Mouse (Mus musculus) left cerebral cortex, postnatal 4 days (tissue): ENCODE measurements at regions not wholly inside any gene's neighbourhood (a gene's known extent, or its start where the extent isn't known, plus 50 kb on each side); places are given as distances from the start of the nearest gene placed in this dataset.

Experiments used
- DNase-seq: peaks from one replicate; pipeline ENCODE4 v3.0.0-alpha.2; 2022
- intact Hi-C: fragments of 180-260 bp; cut with DNase I; formaldehyde crosslinking; loops from one replicate; pipeline ENCODE4 v1.15.1; 2025

DNA sequence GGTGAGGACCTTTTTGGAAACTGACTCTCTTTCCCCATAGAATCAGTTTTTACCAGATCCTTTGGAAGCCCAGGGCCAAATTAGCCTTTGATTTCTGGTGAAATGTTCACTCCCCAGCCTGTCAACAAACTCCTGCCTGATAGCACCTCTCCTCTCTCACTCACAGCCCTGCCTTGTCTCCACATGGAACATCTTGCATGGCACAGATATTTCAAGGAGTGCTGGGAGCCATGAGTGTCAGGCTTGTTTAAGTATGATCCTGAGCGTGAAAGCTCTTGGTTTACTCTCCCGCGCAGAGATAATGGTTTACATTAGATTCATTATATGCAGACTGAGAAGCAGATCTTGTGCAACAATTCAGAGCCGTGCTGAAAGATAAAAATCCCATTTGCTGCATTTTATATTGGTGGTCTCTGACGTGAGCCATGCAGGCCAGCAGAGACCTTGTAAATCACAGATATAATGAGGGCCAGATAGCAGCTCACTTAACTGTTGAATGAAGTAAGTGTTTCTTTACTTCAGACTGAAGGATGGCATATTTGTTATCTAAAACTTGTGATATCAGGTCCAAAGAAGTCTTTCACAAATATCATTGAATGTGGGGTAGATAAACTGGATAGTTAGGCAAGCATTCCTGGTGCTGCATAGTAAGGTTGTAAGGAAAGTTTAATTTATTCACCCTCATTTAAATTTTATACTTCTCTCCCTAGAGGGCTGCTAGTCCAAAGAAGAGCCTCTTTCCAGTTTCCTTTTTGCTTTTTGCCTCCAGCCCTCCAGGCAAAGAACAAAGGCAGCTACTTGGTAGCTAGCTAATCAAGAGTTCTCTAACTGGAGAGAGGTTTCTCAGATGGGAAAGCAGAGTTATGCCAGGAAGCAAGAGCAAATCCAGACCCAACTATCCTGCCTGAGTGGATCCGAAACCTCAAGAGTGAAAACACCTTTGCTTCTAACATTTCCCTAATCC, 81.8 kb downstream of the Tbx18 start:
- DNase-seq, result no peak
- intact Hi-C loops, result no loop called here

GRCm38 (mm10) chr9:87648317-87648716, 82.7 kb downstream of the Tbx18 start:
- no peak for DNase-seq
- intact Hi-C loops, result no loop called here

- DNase-seq, result no peak
- intact Hi-C loops, result no loop called here
These were observed 86.0 kb downstream of the Tbx18 start for GRCm38 (mm10) chr9:87645032-87645431.

DNA sequence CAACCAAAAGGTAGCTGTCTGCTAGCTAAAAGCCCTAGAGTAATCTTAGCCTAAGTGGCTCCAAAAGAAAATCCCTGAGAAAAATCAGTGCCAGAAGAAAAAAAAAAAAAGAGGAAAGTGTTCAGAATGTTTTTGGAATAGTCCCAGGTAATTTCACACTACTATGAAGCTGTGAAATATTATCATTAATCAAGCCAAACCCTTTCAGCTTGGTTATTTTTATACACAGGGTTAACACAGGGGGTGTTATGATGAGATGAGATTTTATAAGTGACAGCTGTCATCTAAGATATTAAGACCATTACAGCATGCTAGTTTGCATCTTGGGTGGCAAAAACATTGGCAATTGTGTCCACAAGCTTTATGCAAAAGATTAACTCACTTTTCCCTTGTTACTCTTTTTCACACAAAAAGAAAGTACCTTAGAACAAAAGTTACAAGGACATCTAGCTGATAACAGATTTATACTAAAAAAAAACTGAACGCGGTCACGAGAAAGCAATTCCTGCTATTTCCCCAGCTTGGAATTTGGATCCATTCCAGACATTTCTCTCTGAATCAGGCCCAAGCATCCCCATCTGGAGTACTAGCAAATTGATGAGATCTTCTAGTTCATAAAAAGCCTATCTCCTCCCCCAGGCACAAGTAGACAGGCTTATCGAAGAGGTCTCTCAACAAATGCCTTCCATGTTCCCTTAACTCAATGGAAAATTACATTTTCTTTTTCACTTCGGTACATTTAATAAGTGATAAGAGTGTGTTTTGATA, 97.0 kb downstream of the Tbx18 start:
- intact Hi-C loops, result no loop called here
- peak; percentile 7 for DNase-seq

- intact Hi-C loops, result no loop called here
- DNase-seq, result no peak
These were observed 104.6 kb downstream of the Tbx18 start for GRCm38 (mm10) chr9:87626432-87626831.

- DNase-seq, result peak; percentile 11
- intact Hi-C loops, result no loop called here
These were observed 112.8 kb downstream of the Tbx18 start for GRCm38 (mm10) chr9:87618238-87618673.

DNA sequence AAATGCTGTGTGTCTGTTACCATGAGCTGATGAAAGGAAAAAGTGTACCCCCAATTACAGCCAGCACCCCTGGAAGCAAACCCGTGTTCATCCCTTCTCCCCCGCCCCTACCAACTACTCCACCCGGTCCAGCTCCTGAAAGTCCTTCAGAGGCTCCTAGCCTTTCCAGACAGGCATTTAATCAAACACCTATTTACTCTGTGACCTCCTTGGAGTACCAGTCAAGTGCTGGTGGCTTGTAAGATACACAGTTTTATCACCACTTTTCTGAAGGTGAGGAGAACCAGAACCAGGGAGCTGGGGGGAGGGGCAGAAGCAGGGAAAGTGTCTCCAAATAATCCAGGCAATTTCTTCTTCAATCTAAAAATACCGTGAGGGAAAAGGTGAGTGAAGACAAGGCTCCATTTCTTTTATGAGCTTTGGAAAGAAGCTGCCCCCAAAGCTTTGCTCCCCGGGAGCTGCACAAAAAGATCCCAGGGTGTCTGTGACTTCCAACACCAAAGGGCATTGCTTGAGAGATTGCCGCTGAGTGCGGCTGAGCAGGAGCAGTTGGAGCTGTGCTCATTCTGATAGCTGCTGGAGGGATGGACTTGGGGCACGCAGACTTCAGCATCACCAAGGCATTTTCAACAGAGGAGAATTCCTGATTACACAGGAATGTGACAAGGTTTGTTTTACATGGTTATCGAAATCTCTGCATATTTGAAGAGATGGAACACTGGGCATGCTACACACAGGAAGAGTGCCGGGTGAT, 123.0 kb downstream of the Tbx18 start:
- DNase-seq, result no peak
- intact Hi-C loops, result no loop called here

DNA sequence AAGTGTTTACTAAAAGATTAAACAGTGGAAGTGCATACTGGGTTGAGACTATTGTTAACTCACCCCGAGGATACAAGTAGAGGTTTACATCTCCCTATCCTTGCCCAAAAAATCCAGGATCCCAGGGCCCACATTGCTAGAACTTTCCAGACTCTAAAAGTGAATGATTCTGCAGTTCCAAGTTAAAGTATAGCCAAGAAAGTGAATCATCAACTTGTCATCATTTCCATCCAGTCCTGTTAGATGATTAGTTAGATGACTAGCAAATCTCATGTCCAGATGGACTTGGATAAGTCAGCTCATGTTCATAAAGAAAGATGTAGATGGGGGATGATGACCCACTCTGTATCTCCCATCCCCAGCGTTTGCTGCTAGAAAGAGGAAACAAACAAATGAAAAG, 155.5 kb downstream of the Tbx18 start:
- DNase-seq, result no peak
- intact Hi-C loops, result no loop called here

DNA sequence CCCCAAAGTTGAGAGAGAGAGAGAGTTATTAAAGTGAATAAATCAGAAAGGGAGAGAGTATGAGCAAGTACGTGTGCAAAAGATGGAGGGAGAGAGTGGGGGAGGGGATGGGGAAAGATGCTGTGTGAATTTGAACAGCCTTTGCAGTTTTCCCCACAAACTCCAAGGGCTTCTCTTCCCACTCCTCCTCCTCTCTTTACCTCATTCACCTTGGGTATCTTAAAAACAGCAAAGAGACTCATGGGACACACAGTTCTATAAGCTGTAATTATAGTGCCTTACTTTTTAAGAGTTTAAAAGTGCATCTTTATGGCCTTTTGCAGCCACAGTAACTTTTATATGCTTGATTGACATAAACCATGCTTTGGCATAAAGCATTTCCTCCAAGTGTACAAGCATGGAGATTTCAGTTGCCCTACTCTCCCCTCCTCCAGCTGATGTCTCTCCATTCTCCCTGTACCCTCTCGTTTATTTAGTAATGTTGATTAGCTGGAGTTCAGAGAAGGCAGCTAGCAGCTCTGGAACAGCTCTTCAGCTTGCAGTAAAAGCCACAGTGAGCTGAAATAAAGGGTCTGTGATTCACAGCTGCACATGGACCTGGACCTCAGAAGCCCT, 156.7 kb downstream of the Tbx18 start:
- no peak for DNase-seq
- intact Hi-C loops, result no loop called here

GRCm38 (mm10) chr9:87563244-87563643, 167.8 kb downstream of the Tbx18 start:
- DNase-seq, result no peak
- intact Hi-C loops, result no loop called here

DNA sequence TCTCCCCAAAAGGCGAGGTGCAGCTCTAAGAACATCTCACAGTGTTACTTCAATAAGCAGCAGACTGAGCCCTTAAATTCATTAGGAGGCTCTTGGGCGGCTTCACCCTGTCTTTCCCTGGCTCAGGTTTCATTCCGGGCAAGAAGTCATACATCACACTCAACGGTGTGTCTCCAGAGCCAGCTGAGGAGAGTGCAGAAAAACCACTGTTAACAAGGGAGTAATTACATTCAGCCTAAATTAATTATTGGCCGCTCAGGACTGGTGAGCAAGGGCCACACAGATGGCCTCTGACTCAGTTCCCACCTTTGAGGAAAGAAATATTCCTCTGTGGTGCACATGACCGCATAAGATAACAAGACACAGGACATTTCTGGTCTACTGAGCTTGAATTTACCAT, 168.3 kb downstream of the Tbx18 start:
- intact Hi-C loops, result no loop called here

GRCm38 (mm10) chr9:87557841-87558240, 173.2 kb downstream of the Tbx18 start:
- DNase-seq, result no peak
- intact Hi-C loops, result no loop called here

More for the DNA sequence above, 168.3 kb downstream of the Tbx18 start:
- no peak for DNase-seq

- intact Hi-C loops, result no loop called here
- no peak for DNase-seq
These were observed 174.1 kb downstream of the Tbx18 start for GRCm38 (mm10) chr9:87556953-87557394.

- intact Hi-C loops, result no loop called here
- DNase-seq, result no peak
These were observed 174.5 kb downstream of the Tbx18 start for GRCm38 (mm10) chr9:87556552-87556951.

DNA sequence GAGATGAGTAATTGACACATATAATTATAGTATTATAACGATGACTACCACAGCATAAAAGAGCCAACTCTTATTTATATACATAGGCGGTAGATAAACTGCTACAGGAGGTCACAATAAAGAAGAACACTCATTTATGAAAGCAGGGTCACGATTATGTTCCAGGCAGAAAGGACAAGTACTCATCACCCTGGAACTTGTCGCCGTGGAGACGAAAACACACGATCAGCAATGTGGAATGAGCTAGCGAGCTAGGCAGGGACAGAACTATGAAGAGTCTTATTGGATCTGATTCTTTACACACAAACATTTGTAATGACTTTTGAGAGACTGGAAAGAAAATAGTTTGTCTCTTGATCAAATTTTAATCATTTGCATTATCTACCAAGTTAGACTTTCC, 197.9 kb downstream of the Tbx18 start:
- intact Hi-C loops, result no loop called here
- no peak for DNase-seq

- no peak for DNase-seq
These were observed 201.2 kb downstream of the Tbx18 start for GRCm38 (mm10) chr9:87529908-87530307.

GRCm38 (mm10) chr9:87524890-87525684, 206.0 kb downstream of the Tbx18 start:
- no peak for DNase-seq
- intact Hi-C loops, result no loop called here

More at GRCm38 (mm10) chr9:87529908-87530307, 201.2 kb downstream of the Tbx18 start:
- intact Hi-C loops, result no loop called here

DNA sequence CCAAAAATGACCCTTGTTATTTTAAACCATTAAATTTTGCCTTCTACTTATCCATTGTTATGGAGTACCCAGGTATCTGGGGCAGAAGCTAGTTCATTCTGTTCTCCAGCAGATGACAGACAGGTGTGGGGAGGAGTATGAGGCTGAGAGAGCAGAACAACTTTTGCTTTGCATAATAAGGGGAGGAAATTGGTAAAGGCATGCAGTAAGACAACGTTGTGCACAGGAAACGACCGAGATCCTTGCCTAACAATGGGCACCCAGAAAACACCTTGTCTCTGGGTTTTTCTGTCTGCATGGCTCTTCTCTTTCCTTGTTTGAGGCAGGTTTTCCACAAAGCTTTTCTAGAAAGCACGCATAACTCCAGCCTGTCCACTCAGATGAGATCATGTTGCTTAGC, 220.4 kb downstream of the Tbx18 start:
- intact Hi-C loops, result no loop called here
- DNase-seq, result no peak

GRCm38 (mm10) chr9:87504673-87505385, 226.2 kb downstream of the Tbx18 start:
- peak; percentile 13 for DNase-seq
- intact Hi-C loops, result no loop called here
